Mouse (Mus musculus): ENCODE measurements around the gene Hrg. TPM values are rescaled to one million over a fixed set of nuclear protein-coding genes. Genes with fewer than 3 reads are reported as not detected.
"Not testable (repeated sequence)": the region's sequence is repeated elsewhere in the genome, so short reads cannot be mapped to it uniquely, and the experiment has no call there.

The Hrg gene
- polyA plus RNA-seq, 1 experiment from 2014 or later: not detected

DNA sequence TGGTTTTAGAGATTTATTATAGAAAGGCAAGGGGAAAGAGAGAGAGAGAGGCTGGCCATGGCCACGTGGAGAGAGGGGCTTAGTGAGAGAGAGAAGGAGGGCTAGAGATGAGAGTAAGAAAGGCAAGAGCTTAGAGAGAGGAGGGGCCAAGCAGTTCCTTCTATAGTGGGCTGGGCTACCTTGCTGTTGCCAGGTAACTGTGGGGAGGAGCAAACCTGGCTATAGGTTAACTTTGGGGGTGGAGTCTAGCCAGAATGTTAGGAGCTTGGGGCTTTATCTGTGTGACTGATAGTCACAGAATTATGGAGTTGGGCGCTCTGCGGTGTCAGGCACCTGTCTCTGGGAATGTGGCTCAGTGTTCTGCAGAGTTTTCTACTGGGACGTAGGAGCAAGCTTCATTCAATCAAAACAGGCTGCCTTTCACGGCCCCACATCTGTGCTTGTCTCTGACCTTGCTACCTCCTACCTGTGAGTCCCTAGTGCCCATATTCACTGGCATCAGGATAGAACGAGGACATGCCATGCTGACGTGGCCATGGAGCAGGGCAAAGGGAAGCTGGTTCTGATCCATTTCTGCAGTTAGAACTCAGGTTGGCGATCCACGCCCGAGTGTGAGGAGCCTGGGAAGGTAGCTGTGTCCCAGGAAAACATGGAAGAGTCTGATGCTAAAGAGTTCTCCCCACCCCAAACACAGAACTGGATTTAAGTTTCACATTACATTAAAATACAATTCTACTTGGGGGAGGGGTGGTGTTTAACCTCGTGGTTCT, 19.3 kb upstream of the Hrg start:
- Histone ChIP-seq H3K4me1 (no peaks in the 10 kb centered on the region), H3K9ac (no peak overlapping the region), H3K36me3 (no peaks in the 10 kb centered on the region), H3K9me3 (no peaks in the 10 kb centered on the region), H3K27ac (no peak overlapping the region), H3K27me3 (no peaks in the 10 kb centered on the region), H3K4me2 (no peak overlapping the region), H3K4me3 (no peak overlapping the region)
- no peak for ATAC-seq (ENCODE audit: insufficient number of reproducible peaks, low FRiP score, low TSS enrichment, low read depth)
- 82% methylated on average over 11 of the region's 11 CpGs for WGBS

- Histone ChIP-seq H3K9me3 (no peaks in the 10 kb centered on the region), H3K9ac (no peak overlapping the region), H3K36me3 (no peaks in the 10 kb centered on the region), H3K4me2 (no peak overlapping the region), H3K27me3 (no peaks in the 10 kb centered on the region), H3K27ac (no peak overlapping the region), H3K4me1 (no peaks in the 10 kb centered on the region), H3K4me3 (no peak overlapping the region)
- 85% methylated on average over 12 of the region's 12 CpGs for WGBS
- ATAC-seq (ENCODE audit: insufficient number of reproducible peaks, low FRiP score, low TSS enrichment, low read depth): no peak
Measured at GRCm38 (mm10) chr16:22937631-22938030, 13.2 kb upstream of the Hrg start.

DNA sequence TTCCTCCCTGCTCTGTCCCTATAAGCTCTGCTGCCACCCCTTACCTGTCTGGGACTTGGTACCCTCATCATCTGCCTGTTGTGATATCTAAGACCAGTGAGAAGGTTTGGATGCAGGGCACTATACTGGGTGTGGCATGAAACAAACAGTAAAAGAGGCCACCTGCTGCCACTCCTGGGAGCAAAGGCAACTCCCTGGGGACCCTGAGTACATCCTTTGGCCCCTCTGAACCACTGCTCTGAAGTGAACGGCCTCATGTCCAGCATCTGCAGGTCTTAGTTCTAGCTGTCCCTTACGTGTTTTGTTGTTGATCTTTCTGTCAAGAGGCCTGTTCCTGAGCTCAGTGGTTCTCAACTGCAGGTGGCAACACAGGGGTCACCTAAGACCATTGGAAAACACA, 12.3 kb upstream of the Hrg start:
- Histone ChIP-seq H3K9ac (no peak overlapping the region), H3K9me3 (no peaks in the 10 kb centered on the region), H3K27ac (no peak overlapping the region), H3K4me1 (no peaks in the 10 kb centered on the region), H3K4me2 (no peak overlapping the region), H3K4me3 (no peak overlapping the region), H3K27me3 (no peaks in the 10 kb centered on the region), H3K36me3 (no peaks in the 10 kb centered on the region)
- ATAC-seq (ENCODE audit: insufficient number of reproducible peaks, low FRiP score, low TSS enrichment, low read depth): no peak
- WGBS: 77% methylated on average over 2 of the region's 2 CpGs

DNA sequence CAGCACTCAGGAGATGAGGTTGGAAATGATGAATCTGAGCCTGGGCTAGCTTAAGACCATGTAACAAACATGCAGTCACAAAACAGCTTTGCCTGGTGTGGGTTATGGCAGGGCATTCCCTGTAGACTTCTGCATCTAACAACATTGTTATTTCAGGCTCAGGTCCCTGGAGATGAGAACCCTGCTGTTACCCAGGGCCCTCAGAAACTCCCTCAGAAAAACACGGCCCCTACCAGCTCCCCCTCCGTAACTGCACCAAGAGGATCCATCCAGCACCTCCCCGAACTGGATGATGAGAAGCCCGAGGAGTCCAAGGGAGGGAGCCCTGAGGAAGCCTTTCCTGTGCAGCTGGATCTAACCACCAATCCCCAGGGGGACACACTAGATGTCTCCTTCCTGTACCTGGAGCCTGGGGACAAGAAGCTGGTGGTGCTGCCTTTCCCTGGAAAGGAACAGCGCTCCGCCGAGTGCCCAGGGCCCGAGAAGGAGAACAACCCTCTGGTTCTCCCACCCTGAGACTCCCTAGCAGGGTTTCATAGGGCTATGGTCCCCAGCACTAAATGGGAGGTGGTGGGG, 11.7 kb upstream of the Hrg start:
- Histone ChIP-seq H3K4me3 (no peak overlapping the region), H3K4me2 (no peak overlapping the region), H3K9me3 (no peaks in the 10 kb centered on the region), H3K27ac (no peak overlapping the region), H3K36me3 (no peaks in the 10 kb centered on the region), H3K9ac (no peak overlapping the region), H3K27me3 (no peaks in the 10 kb centered on the region), H3K4me1 (no peaks in the 10 kb centered on the region)
- ATAC-seq (ENCODE audit: insufficient number of reproducible peaks, low FRiP score, low TSS enrichment, low read depth): no peak
- WGBS: 81% methylated on average over 8 of the region's 8 CpGs

- H3K4me1 ChIP-seq; H3K9ac ChIP-seq; H3K9me3 ChIP-seq; ATAC-seq (ENCODE audit: insufficient number of reproducible peaks, low FRiP score, low TSS enrichment, low read depth); H3K36me3 ChIP-seq; H3K4me3 ChIP-seq; H3K4me2 ChIP-seq; H3K27me3 ChIP-seq; H3K27ac ChIP-seq: not testable (repeated sequence)
Measured at GRCm38 (mm10) chr16:22941825-22942476, 8.9 kb upstream of the Hrg start.

DNA sequence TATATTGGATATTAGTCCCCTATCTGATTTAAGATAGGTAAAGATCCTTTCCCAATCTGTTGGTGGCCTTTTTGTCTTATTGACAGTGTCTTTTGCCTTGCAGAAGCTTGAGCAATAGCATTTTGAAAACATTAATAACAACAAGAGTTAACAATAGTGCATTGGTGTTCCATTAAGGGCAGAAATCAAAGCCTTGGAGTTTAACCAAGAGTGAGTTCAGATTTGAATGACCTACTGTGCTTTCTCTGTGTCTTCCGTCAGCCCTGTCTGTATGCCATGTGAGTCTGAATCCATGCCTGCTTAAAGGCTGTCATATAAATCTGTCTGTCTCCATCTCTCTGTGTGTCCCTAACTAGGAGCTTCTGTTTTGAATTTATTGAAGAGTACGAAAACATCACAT, 3.5 kb upstream of the Hrg start:
- Histone ChIP-seq H3K27ac (no peak overlapping the region), H3K4me2 (no peak overlapping the region), H3K9ac (no peak overlapping the region), H3K9me3 (no peaks in the 10 kb centered on the region), H3K4me3 (no peak overlapping the region), H3K27me3 (no peaks in the 10 kb centered on the region), H3K4me1 (no peaks in the 10 kb centered on the region), H3K36me3 (no peaks in the 10 kb centered on the region)
- WGBS: 64% methylated on average over 2 of the region's 2 CpGs
- no peak for ATAC-seq (ENCODE audit: insufficient number of reproducible peaks, low FRiP score, low TSS enrichment, low read depth)

DNA sequence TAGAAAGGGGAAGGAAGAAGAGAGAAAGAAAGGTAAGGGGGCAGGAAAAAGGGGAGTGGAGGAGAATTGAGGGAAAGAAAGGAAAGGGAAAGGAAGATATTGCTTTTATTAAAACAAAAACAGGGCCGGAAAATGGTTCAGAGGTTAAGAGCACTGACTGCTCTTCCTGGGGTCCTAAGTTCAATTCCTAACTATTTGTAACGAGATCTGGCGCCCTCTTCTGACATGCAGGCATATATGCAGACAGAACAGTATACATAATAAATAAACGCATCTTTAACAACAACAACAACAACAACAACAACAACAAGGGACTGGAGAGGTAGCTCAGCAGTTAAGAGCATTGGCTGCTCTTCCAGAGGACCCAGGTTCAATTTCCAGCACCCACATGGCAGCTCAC, 2.2 kb downstream of the Hrg start:
- no peak overlapping the region for H3K9ac ChIP-seq
- H3K9me3 ChIP-seq: no peaks in the 10 kb centered on the region
- H3K36me3 ChIP-seq: no peaks in the 10 kb centered on the region
- H3K4me2 ChIP-seq: no peak overlapping the region
- H3K27me3 ChIP-seq: no peaks in the 10 kb centered on the region
- no peak for ATAC-seq (ENCODE audit: insufficient number of reproducible peaks, low FRiP score, low TSS enrichment, low read depth)
- H3K4me1 ChIP-seq: no peaks in the 10 kb centered on the region
- no peak overlapping the region for H3K27ac ChIP-seq
- H3K4me3 ChIP-seq: no peak overlapping the region
- WGBS: 28% methylated on average over 4 of the region's 4 CpGs

DNA sequence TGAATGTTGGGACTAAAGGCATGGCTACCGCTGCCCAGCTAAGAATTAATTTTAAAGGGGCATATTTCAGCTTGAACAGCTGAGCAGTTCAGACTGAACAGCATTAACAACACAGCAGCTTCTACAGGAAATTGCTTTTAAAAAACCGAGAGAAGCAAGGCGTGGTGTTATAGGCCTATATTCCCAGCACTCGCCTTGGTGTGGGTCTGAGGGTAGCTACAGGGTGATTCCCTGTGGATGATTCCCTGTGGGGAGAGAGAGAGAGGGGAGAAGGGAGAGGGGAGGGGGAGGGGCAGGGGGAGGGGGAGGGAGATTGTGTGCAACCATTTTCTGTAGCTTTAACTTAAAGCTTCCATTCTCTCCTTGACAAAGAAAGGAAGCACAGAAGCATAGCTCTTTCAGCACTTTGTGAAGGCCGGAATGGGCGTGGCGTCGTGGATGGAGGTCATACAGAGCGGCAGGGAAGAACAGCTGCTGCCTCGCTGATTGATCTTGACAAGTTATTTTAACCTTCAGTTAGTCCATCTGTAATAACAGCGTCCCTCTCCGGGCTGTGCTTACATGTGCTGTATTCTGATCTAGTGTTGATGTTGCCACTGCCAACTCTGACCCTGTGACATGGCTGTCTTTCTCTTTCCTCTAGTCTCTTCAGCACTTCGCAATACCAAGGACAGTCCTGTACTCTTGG, 4.7 kb downstream of the Hrg start:
- no peaks in the 10 kb centered on the region for H3K27me3 ChIP-seq
- H3K27ac ChIP-seq: no peak overlapping the region
- no peaks in the 10 kb centered on the region for H3K9me3 ChIP-seq
- no peaks in the 10 kb centered on the region for H3K36me3 ChIP-seq
- no peak overlapping the region for H3K9ac ChIP-seq
- no peak overlapping the region for H3K4me2 ChIP-seq
- 66% methylated on average over 13 of the region's 13 CpGs for WGBS
- H3K4me1 ChIP-seq: no peaks in the 10 kb centered on the region
- ATAC-seq (ENCODE audit: insufficient number of reproducible peaks, low FRiP score, low TSS enrichment, low read depth): no peak
- no peak overlapping the region for H3K4me3 ChIP-seq

- Histone ChIP-seq H3K9me3 (no peaks in the 10 kb centered on the region), H3K4me3 (no peak overlapping the region), H3K27ac (no peak overlapping the region), H3K36me3 (no peaks in the 10 kb centered on the region), H3K4me2 (no peak overlapping the region), H3K9ac (no peak overlapping the region), H3K4me1 (no peaks in the 10 kb centered on the region), H3K27me3 (no peaks in the 10 kb centered on the region)
- 83% methylated on average over 11 of the region's 11 CpGs for WGBS
- ATAC-seq (ENCODE audit: insufficient number of reproducible peaks, low FRiP score, low TSS enrichment, low read depth): no peak
Measured at GRCm38 (mm10) chr16:22956085-22956439, 5.2 kb downstream of the Hrg start.

DNA sequence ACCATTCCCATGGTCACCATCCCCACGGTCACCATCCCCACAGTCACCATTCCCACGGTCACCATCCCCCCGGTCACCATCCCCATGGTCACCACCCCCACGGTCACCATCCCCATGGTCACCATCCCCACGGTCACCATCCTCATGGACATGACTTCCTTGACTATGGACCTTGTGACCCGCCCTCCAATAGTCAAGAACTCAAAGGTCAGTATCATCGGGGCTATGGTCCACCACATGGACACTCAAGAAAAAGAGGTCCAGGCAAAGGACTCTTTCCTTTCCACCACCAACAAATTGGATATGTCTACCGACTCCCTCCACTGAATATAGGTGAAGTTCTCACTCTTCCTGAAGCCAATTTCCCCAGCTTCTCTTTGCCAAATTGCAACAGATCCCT, 10.2 kb downstream of the Hrg start:
- ATAC-seq (ENCODE audit: insufficient number of reproducible peaks, low FRiP score, low TSS enrichment, low read depth): no peak
- WGBS: 92% methylated on average over 8 of the region's 8 CpGs
- Histone ChIP-seq H3K9me3 (no peaks in the 10 kb centered on the region), H3K4me1 (no peaks in the 10 kb centered on the region), H3K4me3 (no peak overlapping the region), H3K27ac (no peak overlapping the region), H3K4me2 (no peak overlapping the region), H3K27me3 (no peaks in the 10 kb centered on the region), H3K9ac (no peak overlapping the region), H3K36me3 (no peaks in the 10 kb centered on the region)

GRCm38 (mm10) chr16:22962256-22962655, 11.4 kb downstream of the Hrg start:
- H3K9me3 ChIP-seq: no peaks in the 10 kb centered on the region

GRCm38 (mm10) chr16:22963293-22963692, 12.4 kb downstream of the Hrg start:
- no peak for ATAC-seq (ENCODE audit: insufficient number of reproducible peaks, low FRiP score, low TSS enrichment, low read depth)
- H3K27ac ChIP-seq: no peak overlapping the region
- H3K4me1 ChIP-seq: no peaks in the 10 kb centered on the region
- no peak overlapping the region for H3K4me3 ChIP-seq
- no peaks in the 10 kb centered on the region for H3K27me3 ChIP-seq
- H3K4me2 ChIP-seq: no peak overlapping the region
- H3K36me3 ChIP-seq: no peaks in the 10 kb centered on the region
- no peaks in the 10 kb centered on the region for H3K9me3 ChIP-seq
- H3K9ac ChIP-seq: no peak overlapping the region

More at GRCm38 (mm10) chr16:22962256-22962655, 11.4 kb downstream of the Hrg start:
- H3K36me3 ChIP-seq: no peaks in the 10 kb centered on the region
- H3K4me2 ChIP-seq: no peak overlapping the region
- no peak overlapping the region for H3K4me3 ChIP-seq
- no peaks in the 10 kb centered on the region for H3K27me3 ChIP-seq
- no peak overlapping the region for H3K27ac ChIP-seq
- H3K4me1 ChIP-seq: no peaks in the 10 kb centered on the region
- WGBS: 82% methylated on average over 5 of the region's 5 CpGs
- ATAC-seq (ENCODE audit: insufficient number of reproducible peaks, low FRiP score, low TSS enrichment, low read depth): no peak
- no peak overlapping the region for H3K9ac ChIP-seq
